Mouse (Mus musculus) liver, adult 2 months (tissue): Measurements from ENCODE around the gene Brca1.

Experiments used
- CTCF ChIP-seq: fragments of 200-500 bp; IDR thresholded peaks from 2 replicates; pipeline ENCODE4 v1.5.1; 2011; ENCODE audit warnings: low read depth, low read length, control low read depth
- POLR2A ChIP-seq: fragments of 200-500 bp; IDR thresholded peaks from 2 replicates; pipeline ENCODE4 v1.6.1; 2011; ENCODE audit warnings: low read length, control low read depth; ENCODE audit not compliant: insufficient read depth; ENCODE audit errors: extremely low read depth

DNA sequence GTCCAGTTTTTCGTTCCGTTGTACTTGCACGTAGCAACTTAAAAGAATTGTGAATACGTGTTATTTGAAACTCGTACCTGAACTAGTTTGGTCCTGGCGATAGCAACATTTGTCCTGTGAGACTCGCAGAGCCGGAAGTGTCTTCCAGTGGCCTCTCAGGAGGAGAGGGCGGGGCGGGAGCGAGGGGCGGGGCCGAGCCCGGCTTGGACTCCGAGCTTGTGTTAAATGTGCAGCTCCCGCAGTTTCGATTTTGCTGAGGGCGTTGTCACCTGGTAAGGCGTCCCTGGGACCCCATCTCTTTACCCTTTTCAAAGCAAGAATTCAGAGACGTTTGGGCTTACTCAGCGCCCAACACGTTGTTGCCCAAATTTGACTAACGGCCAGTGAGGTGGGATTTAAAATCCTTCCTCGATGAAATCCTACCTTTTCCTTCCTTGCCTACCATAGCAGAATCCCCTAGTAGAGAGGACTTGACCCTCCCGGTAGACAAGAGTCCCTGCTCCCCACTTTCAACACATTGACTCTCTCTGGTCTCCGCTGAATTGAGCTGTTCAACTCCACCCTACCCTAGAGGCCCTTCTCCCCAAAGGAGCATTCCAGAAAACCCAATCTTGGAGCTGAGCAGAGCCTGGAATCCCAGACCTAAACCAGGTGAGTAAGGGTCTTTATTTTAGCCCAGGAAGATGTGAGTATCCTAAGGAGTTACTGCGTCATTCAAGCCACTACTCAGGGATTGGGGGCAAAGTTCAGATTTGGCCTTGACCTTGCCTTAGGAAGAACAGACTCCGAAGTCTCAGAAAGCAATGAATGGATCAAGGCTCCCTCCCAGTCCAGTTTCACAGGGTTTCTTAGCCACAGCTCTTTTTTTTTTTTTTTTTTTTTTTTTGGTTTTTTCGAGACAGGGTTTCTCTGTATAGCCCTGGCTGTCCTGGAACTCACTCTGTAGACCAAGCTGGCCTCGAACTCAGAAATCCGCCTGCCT lies 30.6 kb upstream of the Brca1 start, which contains the start of gene Tmem106a:
- TF ChIP-seq POLR2A: 0 out of 2 replicates have a peak, but pooled peaks have one; percentile 10
- no peak for TF ChIP-seq CTCF
